Mouse (Mus musculus): ENCODE measurements around the gene Fndc3b. TPM values are rescaled to one million over a fixed set of nuclear protein-coding genes. Genes with fewer than 3 reads are reported as not detected.

Gene Fndc3b
- polyA plus RNA-seq, 1 experiment from 2014 or later: 12.0 TPM

GRCm38 (mm10) chr3:27467505-27468020 lies 243.5 kb downstream of the Fndc3b start:
- Histone ChIP-seq H3K9me3 (ENCODE audit: control insufficient read depth, low read length) (no peaks in the 10 kb centered on the region), H3K4me3 (ENCODE audit: low read depth, low read length) (no peak overlapping the region), H3K36me3 (ENCODE audit: control insufficient read depth, insufficient read depth, low read length) (peaks cover 3% of the 10 kb centered on the region; the same call in 1 of the 2 replicates), H3K4me1 (ENCODE audit: control insufficient read depth, insufficient read depth, low read length) (no peaks in the 10 kb centered on the region), H3K27ac (replicated peaks; ENCODE audit: low read depth, low read length) (no peak overlapping the region), H3K4me2 (ENCODE audit: low read depth, severe bottlenecking) (no peak overlapping the region), H3K9ac (ENCODE audit: low read length) (no peak overlapping the region), H3K27me3 (ENCODE audit: control insufficient read depth, insufficient read depth, low read length) (no peaks in the 10 kb centered on the region)
- ATAC-seq (ENCODE audit: insufficient number of reproducible peaks, low FRiP score, low TSS enrichment, low read depth) (no peak), DNase-seq (ENCODE audit: low spot score) (peak; percentile 31)
- 82% methylated on average over 11 of the region's 11 CpGs for WGBS

GRCm38 (mm10) chr3:27466297-27466901 lies 244.7 kb downstream of the Fndc3b start:
- WGBS: 82% methylated on average over 7 of the region's 7 CpGs
- H3K4me1 ChIP-seq (ENCODE audit: control insufficient read depth, insufficient read depth, low read length): no peaks in the 10 kb centered on the region
- ATAC-seq (ENCODE audit: insufficient number of reproducible peaks, low FRiP score, low TSS enrichment, low read depth) (no peak), DNase-seq (ENCODE audit: low spot score) (peak; percentile 43)
- H3K27ac ChIP-seq (replicated peaks; ENCODE audit: low read depth, low read length): no peak overlapping the region
- H3K36me3 ChIP-seq (ENCODE audit: control insufficient read depth, insufficient read depth, low read length): peaks cover 3% of the 10 kb centered on the region; the same call in 1 of the 2 replicates
- H3K4me3 ChIP-seq (ENCODE audit: low read depth, low read length): no peak overlapping the region
- H3K9me3 ChIP-seq (ENCODE audit: control insufficient read depth, low read length): no peaks in the 10 kb centered on the region
- no peak overlapping the region for H3K9ac ChIP-seq (ENCODE audit: low read length)
- no peaks in the 10 kb centered on the region for H3K27me3 ChIP-seq (ENCODE audit: control insufficient read depth, insufficient read depth, low read length)
- H3K4me2 ChIP-seq (ENCODE audit: low read depth, severe bottlenecking): no peak overlapping the region

GRCm38 (mm10) chr3:27463373-27463772 lies 247.7 kb downstream of the Fndc3b start:
- no peak overlapping the region for H3K27ac ChIP-seq (replicated peaks; ENCODE audit: low read depth, low read length)
- DNase-seq (ENCODE audit: low spot score) (no peak), ATAC-seq (ENCODE audit: insufficient number of reproducible peaks, low FRiP score, low TSS enrichment, low read depth) (no peak)
- H3K27me3 ChIP-seq (ENCODE audit: control insufficient read depth, insufficient read depth, low read length): no peaks in the 10 kb centered on the region
- H3K4me2 ChIP-seq (ENCODE audit: low read depth, severe bottlenecking): no peak overlapping the region
- no peak overlapping the region for H3K4me3 ChIP-seq (ENCODE audit: low read depth, low read length)
- H3K9me3 ChIP-seq (ENCODE audit: control insufficient read depth, low read length): no peaks in the 10 kb centered on the region
- 94% methylated on average over 7 of the region's 7 CpGs for WGBS
- no peaks in the 10 kb centered on the region for H3K4me1 ChIP-seq (ENCODE audit: control insufficient read depth, insufficient read depth, low read length)
- H3K36me3 ChIP-seq (ENCODE audit: control insufficient read depth, insufficient read depth, low read length): peaks cover 3% of the 10 kb centered on the region; the same call in 1 of the 2 replicates
- H3K9ac ChIP-seq (ENCODE audit: low read length): no peak overlapping the region

- H3K27me3 ChIP-seq (ENCODE audit: control insufficient read depth, insufficient read depth, low read length): no peaks in the 10 kb centered on the region
- no peaks in the 10 kb centered on the region for H3K9me3 ChIP-seq (ENCODE audit: control insufficient read depth, low read length)
- H3K27ac ChIP-seq (replicated peaks; ENCODE audit: low read depth, low read length): no peak overlapping the region
- ATAC-seq (ENCODE audit: insufficient number of reproducible peaks, low FRiP score, low TSS enrichment, low read depth) (no peak), DNase-seq (ENCODE audit: low spot score) (no peak)
- peaks cover 3% of the 10 kb centered on the region; the same call in 1 of the 2 replicates for H3K36me3 ChIP-seq (ENCODE audit: control insufficient read depth, insufficient read depth, low read length)
- no peak overlapping the region for H3K9ac ChIP-seq (ENCODE audit: low read length)
- WGBS: 88% methylated on average over 15 of the region's 15 CpGs
- no peak overlapping the region for H3K4me3 ChIP-seq (ENCODE audit: low read depth, low read length)
- no peak overlapping the region for H3K4me2 ChIP-seq (ENCODE audit: low read depth, severe bottlenecking)
- H3K4me1 ChIP-seq (ENCODE audit: control insufficient read depth, insufficient read depth, low read length): no peaks in the 10 kb centered on the region
Observed at GRCm38 (mm10) chr3:27462934-27463333, 248.2 kb downstream of the Fndc3b start.

DNA sequence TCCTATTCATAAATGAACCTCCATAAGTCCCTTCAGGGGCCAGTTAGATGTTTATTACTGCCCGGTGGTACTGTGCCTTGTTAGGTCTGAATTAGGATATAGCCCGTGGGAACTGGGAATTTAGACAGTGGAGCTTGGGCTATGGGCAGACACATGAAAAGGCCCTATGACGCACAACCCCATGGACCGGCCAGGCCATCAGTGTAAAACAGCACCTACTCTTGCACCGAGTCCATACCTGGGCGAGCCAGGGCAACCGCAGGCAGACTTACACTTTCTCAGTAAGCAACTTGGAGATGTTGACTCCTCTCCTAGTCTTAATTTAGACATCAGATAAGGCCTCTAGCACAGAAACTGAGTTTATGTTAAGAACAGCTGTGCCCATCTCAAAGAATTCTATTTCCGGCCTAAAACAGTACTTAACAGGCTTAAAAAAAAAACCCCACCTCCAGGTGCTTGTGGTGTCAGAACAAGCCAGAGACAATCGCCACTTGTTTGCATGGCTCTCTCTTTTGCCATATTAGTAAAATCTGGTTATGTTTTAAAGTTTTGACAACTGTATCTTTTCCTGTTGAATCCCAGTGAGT lies 248.7 kb downstream of the Fndc3b start:
- Histone ChIP-seq H3K9me3 (ENCODE audit: control insufficient read depth, low read length) (no peaks in the 10 kb centered on the region), H3K9ac (ENCODE audit: low read length) (no peak overlapping the region), H3K4me2 (ENCODE audit: low read depth, severe bottlenecking) (no peak overlapping the region), H3K4me3 (ENCODE audit: low read depth, low read length) (no peak overlapping the region), H3K27ac (replicated peaks; ENCODE audit: low read depth, low read length) (no peak overlapping the region), H3K36me3 (ENCODE audit: control insufficient read depth, insufficient read depth, low read length) (peaks cover 3% of the 10 kb centered on the region; the same call in 1 of the 2 replicates), H3K27me3 (ENCODE audit: control insufficient read depth, insufficient read depth, low read length) (no peaks in the 10 kb centered on the region), H3K4me1 (ENCODE audit: control insufficient read depth, insufficient read depth, low read length) (no peaks in the 10 kb centered on the region)
- DNase-seq (ENCODE audit: low spot score) (no peak), ATAC-seq (ENCODE audit: insufficient number of reproducible peaks, low FRiP score, low TSS enrichment, low read depth) (no peak)
- 93% methylated on average over 9 of the region's 9 CpGs for WGBS

DNA sequence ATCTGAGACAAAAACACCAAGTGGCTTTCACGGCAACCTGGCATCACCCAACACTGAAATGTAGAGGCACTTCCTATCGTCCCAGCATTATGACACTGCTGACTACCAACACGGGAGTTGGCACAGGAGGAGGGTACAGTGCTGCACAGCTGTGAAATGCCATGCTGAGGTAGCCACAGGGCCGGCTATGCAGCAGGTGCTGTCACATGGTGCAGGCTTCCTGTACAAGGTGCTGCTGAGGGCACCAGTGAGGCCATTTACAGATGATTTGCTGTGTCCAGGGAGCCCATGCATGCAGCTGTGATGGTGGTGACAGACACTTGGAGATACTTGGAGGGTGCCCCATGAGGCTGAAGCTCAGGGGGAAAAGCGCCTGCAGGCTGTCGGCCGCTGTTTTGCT lies 249.2 kb downstream of the Fndc3b start:
- WGBS: 94% methylated on average over 7 of the region's 7 CpGs
- Histone ChIP-seq H3K9ac (ENCODE audit: low read length) (no peak overlapping the region), H3K27me3 (ENCODE audit: control insufficient read depth, insufficient read depth, low read length) (no peaks in the 10 kb centered on the region), H3K4me1 (ENCODE audit: control insufficient read depth, insufficient read depth, low read length) (no peaks in the 10 kb centered on the region), H3K36me3 (ENCODE audit: control insufficient read depth, insufficient read depth, low read length) (peaks cover 3% of the 10 kb centered on the region; the same call in 1 of the 2 replicates), H3K27ac (replicated peaks; ENCODE audit: low read depth, low read length) (no peak overlapping the region), H3K4me2 (ENCODE audit: low read depth, severe bottlenecking) (no peak overlapping the region), H3K9me3 (ENCODE audit: control insufficient read depth, low read length) (no peaks in the 10 kb centered on the region), H3K4me3 (ENCODE audit: low read depth, low read length) (no peak overlapping the region)
- DNase-seq (ENCODE audit: low spot score) (no peak), ATAC-seq (ENCODE audit: insufficient number of reproducible peaks, low FRiP score, low TSS enrichment, low read depth) (no peak)

- ATAC-seq (ENCODE audit: insufficient number of reproducible peaks, low FRiP score, low TSS enrichment, low read depth): no peak
- no peak overlapping the region for H3K4me3 ChIP-seq (ENCODE audit: low read depth, low read length)
Observed at GRCm38 (mm10) chr3:27461037-27461436, 250.1 kb downstream of the Fndc3b start.

GRCm38 (mm10) chr3:27458416-27458815 lies 252.7 kb downstream of the Fndc3b start:
- Histone ChIP-seq H3K4me2 (ENCODE audit: low read depth, severe bottlenecking) (no peak overlapping the region), H3K9me3 (ENCODE audit: control insufficient read depth, low read length) (no peaks in the 10 kb centered on the region), H3K27ac (replicated peaks; ENCODE audit: low read depth, low read length) (no peak overlapping the region), H3K4me3 (ENCODE audit: low read depth, low read length) (no peak overlapping the region), H3K27me3 (ENCODE audit: control insufficient read depth, insufficient read depth, low read length) (no peaks in the 10 kb centered on the region), H3K9ac (ENCODE audit: low read length) (no peak overlapping the region), H3K36me3 (ENCODE audit: control insufficient read depth, insufficient read depth, low read length) (peaks cover 6% of the 10 kb centered on the region), H3K4me1 (ENCODE audit: control insufficient read depth, insufficient read depth, low read length) (no peaks in the 10 kb centered on the region)
- DNase-seq (ENCODE audit: low spot score): no peak
- WGBS: 88% methylated on average over 9 of the region's 9 CpGs
- ATAC-seq (ENCODE audit: insufficient number of reproducible peaks, low FRiP score, low TSS enrichment, low read depth): no peak

More at GRCm38 (mm10) chr3:27461037-27461436, 250.1 kb downstream of the Fndc3b start:
- Histone ChIP-seq H3K9me3 (ENCODE audit: control insufficient read depth, low read length) (no peaks in the 10 kb centered on the region), H3K4me2 (ENCODE audit: low read depth, severe bottlenecking) (no peak overlapping the region), H3K27me3 (ENCODE audit: control insufficient read depth, insufficient read depth, low read length) (no peaks in the 10 kb centered on the region), H3K9ac (ENCODE audit: low read length) (no peak overlapping the region), H3K4me1 (ENCODE audit: control insufficient read depth, insufficient read depth, low read length) (no peaks in the 10 kb centered on the region), H3K36me3 (ENCODE audit: control insufficient read depth, insufficient read depth, low read length) (peaks cover 5% of the 10 kb centered on the region), H3K27ac (replicated peaks; ENCODE audit: low read depth, low read length) (no peak overlapping the region)
- DNase-seq (ENCODE audit: low spot score): peak; percentile 84
- 72% methylated on average over 1 of the region's 1 CpGs for WGBS
